Mouse (Mus musculus): ENCODE measurements around the gene Rab21. TPM values are rescaled to one million over a fixed set of nuclear protein-coding genes. Genes with fewer than 3 reads are reported as not detected.

The Rab21 gene
- total RNA-seq, 2 experiments from 2014 or later = 26.4 to 27.1 TPM

Other genes starting within 250 kb of the Rab21 start
- gene Tph2, start 130.6 kb downstream of the Rab21 start, total RNA-seq (2021) = not detected
- 10 to 100 TPM; 51.7 to 54.1 TPM for gene Tbc1d15, start 64.1 kb downstream of the Rab21 start, total RNA-seq (2021)
- gene Tmem19, start 46.9 kb upstream of the Rab21 start, total RNA-seq (2021) = 10 to 100 TPM; 17.6 to 20.5 TPM
- gene Thap2, start 68.8 kb upstream of the Rab21 start, total RNA-seq (2021) = 1 to 10 TPM; 6.5 to 9.1 TPM
- 10 to 100 TPM; 23.0 to 28.3 TPM for gene Zfc3h1, start 69.4 kb upstream of the Rab21 start, total RNA-seq (2021)